Mouse (Mus musculus) bone marrow, adult 2 months (tissue): ENCODE data around the gene Slc27a5.

ENCODE experiments used
- CTCF ChIP-seq: fragments of 200-500 bp; IDR thresholded peaks from 2 replicates; pipeline ENCODE4 v1.5.1; 2011; ENCODE audit warnings: low read length, control low read depth; ENCODE audit not compliant: control insufficient read depth, insufficient read depth
- POLR2A ChIP-seq: fragments of 200-500 bp; IDR thresholded peaks from 2 replicates; pipeline ENCODE4 v1.6.1; 2011; ENCODE audit warnings: low read depth, mild to moderate bottlenecking, control low read depth, low read length, borderline replicate concordance; ENCODE audit not compliant: control insufficient read depth

GRCm38 (mm10) chr7:13031983-13032382, 34.0 kb upstream of the Slc27a5 start:
- TF ChIP-seq CTCF (no peak), POLR2A (no peak)
